Mouse (Mus musculus): ENCODE data around the gene Gm11992.

Gm11992 gene

DNA sequence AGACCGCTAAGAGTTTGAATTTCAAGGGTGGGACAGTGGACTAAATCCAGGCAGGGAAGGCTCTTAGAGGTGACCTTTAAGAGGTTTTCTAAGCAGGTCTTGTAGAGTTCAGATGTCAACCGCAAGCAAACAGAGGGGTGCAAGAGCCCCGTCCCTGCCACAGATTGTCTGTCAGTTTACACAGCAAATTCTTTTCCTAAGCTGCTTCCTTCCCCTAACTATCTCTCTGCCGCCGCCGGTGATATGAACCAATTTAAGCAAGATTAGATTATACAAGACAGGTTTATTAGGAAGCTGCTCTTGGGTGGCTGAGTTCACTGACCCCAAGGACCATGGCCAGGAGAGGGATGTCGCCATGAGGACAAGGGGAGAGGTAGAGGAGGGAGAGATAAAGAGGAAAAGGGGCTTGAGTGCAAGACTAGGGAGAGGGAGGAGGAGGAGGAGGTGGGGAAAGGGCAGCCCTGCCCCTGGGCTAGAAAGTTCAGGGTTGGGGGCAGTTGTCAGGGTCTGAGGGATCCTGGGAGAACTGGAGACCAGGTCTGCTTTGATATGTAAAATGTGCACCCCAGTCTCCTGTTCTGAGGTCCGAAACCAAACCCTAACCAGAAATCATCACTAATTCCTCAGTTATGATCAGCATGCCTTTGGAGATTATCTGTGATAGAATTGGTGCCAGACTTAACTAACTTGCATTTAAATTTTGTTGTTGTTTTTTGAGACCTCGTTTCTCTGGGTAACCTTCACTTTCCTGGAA is 67.2 kb downstream of the Gm11992 start:
- no peak for DNase-seq (ENCODE audit: low spot score in 2 of 2)

DNA sequence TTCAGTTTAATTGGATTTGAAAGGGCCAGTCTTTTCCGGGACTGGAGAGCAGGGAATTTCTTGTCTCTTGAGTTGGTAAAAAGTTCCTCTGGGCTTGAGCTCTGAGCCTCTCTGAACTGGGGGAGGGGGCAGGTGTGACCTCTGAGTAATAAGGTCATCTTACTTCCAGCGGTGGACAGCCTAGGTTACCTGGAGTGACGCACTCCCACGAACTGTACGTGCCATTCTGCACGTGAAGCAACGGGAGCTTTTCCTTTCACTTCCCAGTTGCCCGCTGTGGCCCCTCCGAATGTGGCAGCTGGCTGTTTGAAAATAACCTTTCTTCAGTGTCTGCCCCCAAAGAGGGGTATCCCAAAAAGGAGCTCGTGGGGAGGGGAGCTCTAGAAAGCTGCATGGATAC is 67.7 kb downstream of the Gm11992 start:
- no peak for DNase-seq (ENCODE audit: low spot score in 2 of 2)

DNA sequence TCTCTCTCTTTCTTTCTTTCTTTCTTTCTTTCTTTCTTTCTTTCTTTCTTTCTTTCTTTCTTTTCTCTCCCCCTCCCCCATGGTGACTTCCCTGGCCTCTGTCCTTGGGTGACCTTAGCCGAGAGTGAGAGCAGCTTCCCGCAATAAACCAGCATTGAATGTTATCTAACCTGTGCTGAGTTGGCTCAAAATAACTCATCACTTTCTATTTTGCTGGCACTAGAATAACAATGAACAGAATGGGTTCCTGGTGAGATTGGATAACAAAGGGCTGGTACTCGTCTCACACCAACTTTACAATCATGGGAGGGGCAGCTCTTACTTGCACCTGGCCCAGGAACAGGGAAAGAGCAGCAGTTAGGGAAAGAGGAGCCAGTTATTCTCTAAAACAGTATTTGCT is 68.5 kb downstream of the Gm11992 start:
- no peak for DNase-seq (ENCODE audit: low spot score in 2 of 2)

DNA sequence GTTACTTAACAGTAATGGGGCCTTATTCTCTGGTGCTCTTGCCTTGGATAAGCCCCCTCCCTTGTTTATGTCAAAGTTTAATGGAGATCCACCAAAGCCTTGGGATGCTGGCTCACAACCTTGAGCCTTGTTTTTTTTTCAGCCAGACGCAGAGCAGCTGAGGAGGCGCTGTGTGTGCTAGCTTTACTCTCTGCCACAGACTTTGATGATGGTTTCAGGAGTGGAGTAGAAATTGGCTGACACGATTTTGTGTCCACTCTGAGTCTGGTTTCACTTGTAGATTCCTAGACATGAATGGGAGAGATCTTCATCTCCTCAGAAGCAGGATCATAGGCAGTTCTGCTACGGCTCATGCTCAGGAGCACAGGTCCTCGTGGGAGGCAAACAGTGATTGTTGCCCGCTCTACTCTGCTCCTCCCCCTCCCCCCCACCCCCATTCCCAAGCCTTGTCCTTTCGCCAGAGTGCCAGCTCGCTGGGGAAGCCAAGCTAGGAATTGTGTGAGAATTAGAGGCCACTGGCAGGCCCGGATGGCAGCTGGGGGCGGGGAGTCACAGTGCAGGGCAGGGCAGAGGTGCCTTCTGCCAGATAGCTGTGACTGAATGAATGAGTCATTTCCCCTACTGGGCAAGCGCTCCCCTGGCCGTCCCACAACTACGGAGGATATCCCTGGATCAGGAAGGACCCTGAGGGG is 69.1 kb downstream of the Gm11992 start:
- DNase-seq (ENCODE audit: low spot score in 2 of 2) = no peak

DNA sequence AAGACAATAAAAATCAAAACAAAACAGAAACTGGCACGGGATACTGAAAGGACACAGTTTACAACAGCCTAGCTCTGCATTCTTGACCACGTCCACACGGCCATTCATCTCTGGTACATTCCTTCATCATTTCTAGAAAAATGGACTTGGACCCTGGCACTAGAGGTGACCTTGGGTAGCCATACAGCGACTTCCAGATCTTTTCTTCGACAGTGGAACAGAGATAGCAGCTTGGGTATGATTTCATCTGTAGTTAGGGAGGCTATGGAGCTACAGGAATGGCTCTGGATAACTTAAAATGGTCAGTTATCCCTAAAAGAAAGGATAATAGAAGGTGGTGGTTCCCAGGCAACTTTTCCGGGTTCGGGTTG is 69.6 kb downstream of the Gm11992 start, which contains the start of gene Upp1:
Upp1 (plus strand) TSS at position 54 of the 371 bp plus-strand sequence.
- no peak for DNase-seq (ENCODE audit: low spot score in 2 of 2)

DNA sequence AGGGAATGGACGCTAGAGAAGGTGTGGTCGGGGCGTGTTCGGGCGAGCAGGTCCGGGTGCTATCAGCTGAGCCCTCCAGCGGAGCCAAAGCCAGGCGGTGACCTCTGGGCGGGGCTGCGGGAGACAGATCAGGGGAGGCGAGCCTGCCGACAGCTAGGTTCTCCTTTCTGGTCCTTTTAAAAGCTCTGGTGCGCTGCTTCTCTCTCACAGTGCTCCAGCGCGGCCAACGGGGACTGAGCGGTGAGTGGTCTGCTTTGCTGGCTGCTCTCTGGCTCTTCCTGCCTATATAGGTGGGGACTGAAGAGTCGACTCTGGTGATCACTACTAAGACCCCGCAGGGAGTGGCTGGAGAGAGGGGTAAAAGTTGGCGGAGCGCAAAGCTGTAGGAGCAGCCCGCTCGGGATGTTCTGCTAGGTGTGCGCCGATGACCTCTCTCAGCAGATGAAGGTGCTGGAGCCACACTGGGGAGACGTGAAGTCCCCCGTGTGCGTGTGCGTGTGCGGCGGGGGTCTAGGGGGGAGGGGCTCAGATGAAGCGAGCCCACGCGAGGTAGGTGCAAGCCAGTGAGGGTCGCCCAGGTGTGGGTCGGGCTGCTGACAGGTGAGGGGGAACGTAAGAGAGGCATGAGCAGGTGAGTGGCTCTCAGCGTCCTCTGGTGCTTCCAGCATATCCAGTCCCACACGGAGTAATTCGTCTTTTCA is 70.2 kb downstream of the Gm11992 start:
- DNase-seq (ENCODE audit: low spot score in 2 of 2) = no peak

All from frontal cortex, postnatal 14 days (tissue).